Mouse (Mus musculus): ENCODE results near the gene Mpeg1.
A peak's percentile ranks its signal among the peaks of the same experiment; 100 is the strongest.

Mpeg1 gene

DNA sequence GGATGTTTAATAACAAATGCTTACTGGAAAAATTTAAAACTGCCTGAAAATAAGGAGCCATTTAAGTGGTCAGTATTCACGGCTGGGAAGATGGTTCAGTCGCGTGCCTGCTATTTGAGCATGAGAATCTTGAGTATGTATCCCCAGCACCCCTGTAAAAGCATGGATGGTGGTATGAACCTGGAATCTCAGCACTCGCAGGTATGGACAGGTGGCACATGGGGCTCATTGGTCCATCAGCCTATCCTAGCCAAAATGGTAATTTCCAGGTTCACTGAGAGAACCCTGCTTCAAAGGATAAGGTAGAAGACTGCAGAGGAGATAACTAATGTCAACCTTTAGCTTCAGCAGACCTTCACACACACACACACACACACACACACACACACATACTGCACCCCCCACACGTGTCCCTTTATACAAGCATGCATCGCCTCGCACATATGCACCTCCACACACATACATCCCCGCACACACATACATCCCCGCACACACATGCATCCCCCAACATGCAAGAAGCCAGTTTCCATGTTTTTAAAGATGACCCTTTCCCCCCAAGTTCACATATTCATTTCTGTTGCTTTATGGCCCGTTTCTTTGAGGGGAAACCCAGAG lies 5.1 kb downstream of the Mpeg1 start:
- DNase-seq = no peak

- DNase-seq = peak; percentile 67 to 75
Observed at GRCm38 (mm10) chr19:12466204-12466603, 5.6 kb downstream of the Mpeg1 start.

GRCm38 (mm10) chr19:12467436-12467835 lies 6.9 kb downstream of the Mpeg1 start:
- peak; percentile 39 to 51 for DNase-seq

GRCm38 (mm10) chr19:12471866-12472265 lies 11.3 kb downstream of the Mpeg1 start:
- DNase-seq = no peak

DNA sequence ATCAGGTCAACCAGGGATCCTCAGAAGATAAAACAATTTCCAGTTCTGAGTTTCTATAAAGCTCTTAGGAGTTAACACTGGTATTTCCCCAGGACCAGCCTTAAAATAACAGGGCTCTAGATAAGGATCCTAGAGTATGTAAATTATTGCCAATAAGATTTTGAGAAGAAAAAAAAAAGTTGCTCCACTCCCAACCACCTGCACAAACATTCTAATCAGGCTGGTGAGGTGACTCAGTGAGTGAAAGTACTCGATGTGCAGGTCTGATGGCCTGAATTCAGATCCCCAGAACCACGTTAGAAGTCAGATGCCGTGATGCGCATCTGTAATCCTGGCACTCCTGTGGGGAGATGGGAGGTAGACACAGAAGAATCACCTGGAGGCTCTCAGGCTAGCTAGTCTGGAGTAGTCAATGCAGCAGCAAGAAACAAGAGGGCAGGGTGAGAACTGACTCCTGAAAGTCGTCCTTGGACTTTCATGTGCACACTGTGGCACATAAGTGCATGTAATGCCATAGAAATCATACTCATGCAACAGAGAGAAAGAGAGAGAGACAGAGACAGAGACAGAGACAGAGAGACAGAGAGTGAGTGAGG lies 11.9 kb downstream of the Mpeg1 start:
- DNase-seq = no peak

- DNase-seq = no peak
Observed at GRCm38 (mm10) chr19:12473201-12473641, 12.6 kb downstream of the Mpeg1 start.

DNA sequence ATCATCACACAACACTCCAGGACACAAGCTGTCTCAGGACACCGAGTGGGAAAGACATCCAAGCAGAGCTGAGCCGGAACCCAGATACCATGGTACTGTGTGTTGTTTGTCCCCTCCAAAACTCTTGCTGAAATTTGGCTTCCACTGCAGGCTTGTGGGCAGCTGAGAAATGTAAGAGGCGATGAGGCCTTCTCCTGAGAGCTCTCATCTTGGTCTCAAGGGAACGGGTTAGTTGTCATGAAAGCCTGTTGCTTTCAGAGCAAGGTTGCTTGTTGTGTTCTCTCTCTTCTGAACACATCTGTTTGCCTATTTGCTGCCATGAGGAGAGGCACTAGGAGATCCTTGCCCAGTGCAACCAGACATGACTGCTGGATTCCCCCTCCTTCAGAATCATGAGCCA lies 13.4 kb downstream of the Mpeg1 start:
- no peak for DNase-seq

- DNase-seq = peak; percentile 91 to 94
Observed at GRCm38 (mm10) chr19:12475380-12476250, 15.0 kb downstream of the Mpeg1 start.

- DNase-seq = peak in 1 of 2 experiments; percentile 31
Observed at GRCm38 (mm10) chr19:12476721-12477270, 16.2 kb downstream of the Mpeg1 start.

DNA sequence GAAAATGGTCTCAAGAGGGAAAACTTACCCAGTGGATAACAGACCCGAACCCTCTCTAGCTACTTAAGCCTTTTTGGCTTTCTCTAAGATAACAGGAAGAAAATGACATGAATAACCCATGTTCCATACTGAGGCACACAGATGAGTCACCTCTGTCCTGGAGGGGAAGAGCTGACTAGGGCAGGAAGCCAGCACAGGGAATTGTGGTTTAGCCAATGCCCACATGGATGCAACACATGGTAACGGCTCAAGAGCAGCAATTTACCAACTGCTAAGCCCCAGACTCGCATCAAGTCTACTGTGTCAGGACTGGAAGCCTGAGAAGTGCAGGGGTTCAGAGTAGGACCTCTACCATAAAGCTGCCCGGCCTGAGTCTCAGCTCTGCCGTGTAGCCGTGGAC lies 17.8 kb downstream of the Mpeg1 start:
- DNase-seq = no peak

DNA sequence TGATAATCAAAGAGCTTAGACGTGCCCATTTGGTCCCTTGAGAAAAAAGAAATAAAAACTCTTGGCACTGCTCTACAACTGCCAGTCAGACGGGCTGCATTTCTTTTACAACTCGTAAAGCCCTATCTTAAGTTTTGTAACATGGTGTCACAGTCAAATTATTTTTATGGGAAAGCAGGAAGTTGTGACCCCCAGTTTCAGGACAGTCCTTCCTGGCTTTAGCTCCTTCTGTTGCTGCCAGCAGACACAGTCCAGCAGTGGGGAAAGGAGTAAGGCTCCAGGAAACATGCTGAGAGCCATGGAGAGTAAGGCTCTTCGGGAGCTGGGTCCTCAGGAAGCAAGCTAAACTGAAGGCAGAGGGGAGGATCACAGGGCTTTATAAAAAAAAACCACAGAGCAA lies 23.2 kb downstream of the Mpeg1 start:
- peak; percentile 36 to 51 for DNase-seq

GRCm38 (mm10) chr19:12484210-12484609 lies 23.6 kb downstream of the Mpeg1 start:
- DNase-seq = no peak

- no peak for DNase-seq
Observed at GRCm38 (mm10) chr19:12485223-12485622, 24.6 kb downstream of the Mpeg1 start.

DNA sequence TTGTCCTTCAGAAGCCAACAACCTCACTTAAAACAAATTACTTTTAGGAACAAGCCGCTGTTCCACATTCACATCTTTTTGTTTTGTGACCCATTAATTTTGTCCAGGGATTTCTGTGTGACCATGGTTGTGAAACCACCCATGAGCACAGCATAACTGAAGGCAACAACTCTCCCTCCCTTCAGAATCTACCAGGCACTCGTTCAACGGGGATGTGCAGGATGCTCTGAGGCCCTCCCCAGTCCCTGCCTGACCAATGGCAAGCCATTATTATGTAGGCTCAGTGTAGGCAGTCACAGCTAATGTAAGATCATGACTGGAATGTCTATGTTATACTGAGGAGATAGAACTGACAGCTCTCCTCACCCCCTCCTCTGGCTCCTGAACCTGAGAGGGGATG lies 25.1 kb downstream of the Mpeg1 start:
- no peak for DNase-seq

DNA sequence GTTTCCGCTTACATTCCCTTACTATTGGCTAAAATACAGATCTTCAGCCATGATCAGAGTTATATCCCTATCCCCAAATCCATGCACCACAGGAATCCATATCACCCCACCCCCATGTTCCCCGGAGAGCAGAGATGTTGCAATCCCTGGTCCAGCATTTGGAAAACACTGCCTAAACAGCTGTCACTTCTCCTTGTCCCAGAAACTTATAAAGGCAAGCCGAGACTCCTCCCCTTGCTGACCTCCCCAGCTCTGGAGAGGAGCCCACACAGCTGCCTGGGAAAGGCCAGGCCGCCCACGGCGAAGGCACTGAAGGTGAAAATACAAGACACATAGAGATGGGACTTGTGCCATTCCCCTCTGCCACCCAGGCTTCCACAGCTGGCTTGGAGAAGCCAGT lies 26.3 kb downstream of the Mpeg1 start:
- DNase-seq = peak; percentile 82 to 86

DNA sequence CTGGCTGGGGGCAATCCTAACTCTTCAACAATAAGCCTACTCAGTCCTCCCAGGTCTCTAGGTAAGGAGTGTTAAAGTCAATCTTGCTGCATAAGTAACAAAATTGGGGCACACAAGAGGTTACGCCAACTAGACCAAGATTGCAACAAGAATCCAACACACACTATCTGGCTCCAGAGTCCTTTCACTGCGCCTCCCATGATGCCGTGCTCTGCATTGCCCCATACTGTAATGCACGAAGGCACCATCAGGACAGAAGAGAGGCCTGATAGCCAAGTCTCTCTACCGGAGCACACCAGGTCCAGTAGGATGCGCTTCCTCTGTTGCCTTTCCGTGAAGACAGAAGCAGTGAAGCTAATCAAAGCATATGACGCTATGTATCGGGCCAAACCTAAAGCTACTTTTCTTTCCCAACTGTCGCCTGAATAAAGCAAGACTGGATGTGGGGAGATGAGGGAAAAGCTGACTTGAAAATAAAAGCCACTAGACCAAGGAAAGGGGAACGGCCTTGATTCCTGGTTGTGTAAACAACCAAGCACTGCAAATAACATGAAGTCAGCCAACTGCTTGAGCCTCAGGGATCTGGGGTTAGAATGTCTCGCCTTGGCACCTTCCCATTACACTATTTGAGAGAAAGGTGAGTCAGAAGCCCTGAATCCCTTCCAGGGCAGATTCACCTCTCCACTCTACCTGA lies 27.1 kb downstream of the Mpeg1 start:
- no peak for DNase-seq

GRCm38 (mm10) chr19:12488205-12488966 lies 27.8 kb downstream of the Mpeg1 start:
- DNase-seq = peak; percentile 48 to 63

GRCm38 (mm10) chr19:12488969-12489674 lies 28.5 kb downstream of the Mpeg1 start:
- peak; percentile 64 to 77 for DNase-seq

DNA sequence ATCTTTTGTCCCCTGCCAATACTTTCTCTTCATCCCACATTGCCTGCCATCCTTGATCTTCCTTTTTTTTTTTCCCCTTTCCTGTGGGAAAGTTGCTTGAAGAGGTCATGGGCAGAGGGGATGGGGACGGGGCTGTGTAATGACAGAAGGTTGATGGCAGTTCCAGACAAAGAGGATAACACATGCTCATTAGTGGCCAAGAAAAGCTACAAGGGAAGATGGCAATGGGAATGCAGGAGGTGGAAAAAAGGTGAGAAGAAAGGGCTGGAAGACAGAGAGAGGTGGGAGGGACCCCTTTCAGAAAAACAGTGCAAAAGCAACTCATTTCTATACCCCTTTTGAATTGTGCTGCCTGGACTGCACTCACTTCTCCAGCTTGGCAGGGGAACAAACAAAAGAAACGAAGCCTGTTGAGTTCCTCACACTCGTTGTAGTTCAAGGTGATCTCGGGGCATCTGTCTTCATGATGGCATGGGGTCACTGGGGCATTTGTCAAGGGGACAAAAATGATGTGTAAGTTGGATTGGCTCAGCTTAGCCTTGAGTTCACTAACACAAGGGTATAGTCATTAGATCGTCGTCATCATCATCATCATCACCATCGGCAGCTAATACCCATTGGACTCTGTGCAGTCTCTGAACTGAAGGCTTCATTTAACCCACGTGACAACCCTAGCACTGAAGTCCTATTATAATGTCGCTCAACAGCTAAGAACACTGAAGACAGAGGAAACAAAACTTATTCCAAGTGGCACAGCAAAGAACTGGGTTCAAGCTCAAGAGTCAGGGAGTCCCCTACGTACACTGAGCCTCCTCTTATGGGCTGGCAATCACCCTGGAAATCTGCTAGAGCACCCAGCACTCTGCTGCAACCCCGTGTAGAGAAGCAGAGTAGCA lies 29.3 kb downstream of the Mpeg1 start:
- DNase-seq = no peak

- DNase-seq = no peak
Observed at GRCm38 (mm10) chr19:12491636-12492035, 31.1 kb downstream of the Mpeg1 start.
